Mouse (Mus musculus) MEL (cell line): Measurements from ENCODE around the gene Gm10563. TPM values are rescaled to one million over a fixed set of nuclear protein-coding genes. Genes with fewer than 3 reads are reported as not detected.

ENCODE experiments used
- DNase-seq: peaks from one replicate; pipeline ENCODE4 v3.0.0; 2011; ENCODE audit warnings: low read depth, low spot score
- H3K27ac ChIP-seq: 2 replicates; pipeline ENCODE4 v1.5.1; 2012; ENCODE audit warnings: low read depth, mild to moderate bottlenecking, control low read depth, low read length, moderate library complexity; ENCODE audit not compliant: control insufficient read depth
- H3K27me3 ChIP-seq, 2 experiments: fragments of 150-350 bp in 1 of 2; sonication (generic) in 1 of 2; 2 replicates each; pipeline ENCODE4 v1.6.1; 2012; ENCODE audit warnings: low read length in 2 of 2, mild to moderate bottlenecking in 2 of 2, improper control_type of control experiment in 1 of 2, moderate library complexity in 1 of 2; ENCODE audit not compliant: insufficient read depth in 2 of 2, control insufficient read depth in 1 of 2
- H3K36me3 ChIP-seq, 2 experiments: 2 replicates each; pipeline ENCODE4 v1.6.1; 2012 to 2014; ENCODE audit warnings: low read length in 2 of 2, improper control_type of control experiment in 1 of 2, inconsistent platforms in 1 of 2, mild to moderate bottlenecking in 1 of 2; ENCODE audit not compliant: insufficient read depth in 2 of 2, control insufficient read depth in 1 of 2
- H3K4me1 ChIP-seq, 2 experiments: fragments of 150-350 bp in 1 of 2; sonication (generic) in 1 of 2; 2 replicates each; pipeline ENCODE4 v1.6.1; 2012; ENCODE audit warnings: low read length in 2 of 2, improper control_type of control experiment in 1 of 2, mild to moderate bottlenecking in 1 of 2; ENCODE audit not compliant: insufficient read depth in 2 of 2, control insufficient read depth in 1 of 2
- H3K4me3 ChIP-seq, 2 experiments: fragments of 150-350 bp in 1 of 2; sonication (generic) in 1 of 2; 2 replicates each; pipeline ENCODE4 v1.5.1; 2012; ENCODE audit warnings: low read depth in 2 of 2, low read length in 2 of 2, mild to moderate bottlenecking in 2 of 2, moderate library complexity in 2 of 2, control low read depth in 1 of 2, improper control_type of control experiment in 1 of 2; ENCODE audit not compliant: control insufficient read depth in 1 of 2, insufficient read depth in 1 of 2
- H3K79me2 ChIP-seq: 2 replicates; pipeline ENCODE4 v1.6.1; 2012; ENCODE audit warnings: mild to moderate bottlenecking, low read length, moderate library complexity; ENCODE audit not compliant: control insufficient read depth, poor library complexity, insufficient read depth
- H3K9ac ChIP-seq: 2 replicates; pipeline ENCODE4 v1.6.1; 2012; ENCODE audit warnings: low read depth, mild to moderate bottlenecking, control low read depth, low read length, moderate library complexity; ENCODE audit not compliant: control insufficient read depth, poor library complexity, severe bottlenecking
- H3K9me3 ChIP-seq: fragments of 150-350 bp; sonication (generic); replicated peaks from 2 replicates; pipeline ENCODE4 v1.6.1; 2012; ENCODE audit warnings: mild to moderate bottlenecking, low read length, improper control_type of control experiment, moderate library complexity; ENCODE audit not compliant: insufficient read depth
- CHD2 ChIP-seq: IDR thresholded peaks from 2 replicates; pipeline ENCODE4 v1.6.1; 2011; ENCODE audit warnings: low read length, improper control_type of control experiment
- ELF1 ChIP-seq: IDR thresholded peaks from 2 replicates; pipeline ENCODE4 v1.6.1; 2014; ENCODE audit warnings: low read depth, mild to moderate bottlenecking, inconsistent platforms, low read length, improper control_type of control experiment, moderate library complexity
- ETS1 ChIP-seq: IDR thresholded peaks from 2 replicates; pipeline ENCODE4 v1.6.1; 2012; ENCODE audit warnings: low read depth, mild to moderate bottlenecking, inconsistent platforms, low read length, improper control_type of control experiment, moderate library complexity
- GABPA ChIP-seq: IDR thresholded peaks from 2 replicates; pipeline ENCODE4 v1.6.1; 2012; ENCODE audit warnings: low read depth, mild to moderate bottlenecking, inconsistent platforms, low read length, improper control_type of control experiment, moderate library complexity
- MAX ChIP-seq: IDR thresholded peaks from 2 replicates; pipeline ENCODE4 v1.6.1; 2011; ENCODE audit warnings: low read length, improper control_type of control experiment
- MXI1 ChIP-seq: IDR thresholded peaks from 2 replicates; pipeline ENCODE4 v1.6.1; 2011; ENCODE audit warnings: mild to moderate bottlenecking, low read depth, low read length, improper control_type of control experiment
- RAD21 ChIP-seq: IDR thresholded peaks from 2 replicates; pipeline ENCODE4 v1.6.1; 2011; ENCODE audit warnings: mild to moderate bottlenecking, low read depth, low read length, improper control_type of control experiment
- SMC3 ChIP-seq: IDR thresholded peaks from 2 replicates; pipeline ENCODE4 v1.6.1; 2011; ENCODE audit warnings: low read depth, low read length, improper control_type of control experiment
- polyA plus RNA-seq, 2 experiments: library from polyadenylated mRNA; stranded (reverse) in 1 of 2; unstranded in 1 of 2; fragments of >175 nt in 1 of 2; fragments of >200 nt in 1 of 2; gene quantifications; 2 replicates each; pipeline versions ENCODE4 v1.2.1 to v1.2.4; 2012; ENCODE audit warnings: low replicate concordance in 2 of 2, low read depth in 1 of 2; ENCODE audit not compliant: insufficient read length in 2 of 2, insufficient read depth in 1 of 2, missing spikeins in 1 of 2
- total RNA-seq: library from RNA; depleted of rRNA; stranded (reverse); fragments of 300-350 nt; gene quantifications from 2 replicates; pipeline ENCODE4 v1.2.3, GENCODE M21; 2012; rRNA removed

The Gm10563 gene
- total and polyA plus RNA-seq, 3 experiments, result not detected

DNA sequence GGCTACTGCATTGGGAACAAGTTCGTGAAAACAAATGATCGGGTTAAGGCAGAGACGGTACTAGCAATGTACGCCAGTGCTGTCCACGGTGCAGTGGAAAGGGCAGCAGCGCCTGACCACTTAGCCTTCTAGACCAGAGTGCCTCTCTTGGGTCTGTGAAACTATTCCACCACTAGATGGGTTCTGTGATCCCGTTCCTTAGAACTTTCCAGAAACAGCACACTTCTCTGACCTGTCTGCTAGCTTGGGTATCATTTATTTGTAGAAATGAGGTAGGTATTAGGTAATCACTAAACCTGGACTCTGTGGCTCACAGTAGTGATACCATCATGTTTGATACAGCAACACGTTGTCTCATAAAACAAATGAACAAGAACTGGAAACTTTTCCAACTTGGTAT is 78.7 kb downstream of the Gm10563 start:
- Histone ChIP-seq H3K4me1 (peaks cover 20 to 44% of the 10 kb centered on the region in 2 experiments), H3K36me3 (peaks cover 2 to 40% of the 10 kb centered on the region in 2 experiments; a peak in 3 of 4 replicates), H3K9ac (no peak overlapping the region), H3K27me3 (no peaks in the 10 kb centered on the region), H3K79me2 (peaks cover 65% of the 10 kb centered on the region), H3K4me3 (no peak overlapping the region), H3K27ac (no peak overlapping the region), H3K9me3 (no peaks in the 10 kb centered on the region)
- DNase-seq, result no peak
- no peak for TF ChIP-seq CHD2
- TF ChIP-seq ETS1, result no peak
- TF ChIP-seq ELF1, result no peak
- no peak for TF ChIP-seq RAD21
- no peak for TF ChIP-seq MXI1
- no peak for TF ChIP-seq GABPA
- TF ChIP-seq SMC3, result no peak
- TF ChIP-seq MAX, result no peak

Other genes starting within 250 kb of the Gm10563 start
- 0.42 and 0.50 TPM in 2 replicates for gene Gabrd, start 247.3 kb downstream of the Gm10563 start, total RNA-seq
- gene Gabrd, start 247.3 kb downstream of the Gm10563 start, polyA plus RNA-seq, result 1 to 10 TPM in 1 of 2 experiments, not detected in 1; 1.1 TPM
- 0.33 and 0.39 TPM in 2 replicates for gene Cfap74, start 236.2 kb downstream of the Gm10563 start, total RNA-seq
- 1 to 10 TPM in 1 of 2 experiments, not detected in 1; 1.0 TPM for gene Cfap74, start 236.2 kb downstream of the Gm10563 start, polyA plus RNA-seq
- gene Tmem52, start 176.3 kb downstream of the Gm10563 start, total RNA-seq, result not detected in 2 replicates
- gene Tmem52, start 176.3 kb downstream of the Gm10563 start, polyA plus RNA-seq, result not detected
- 78.1 and 94.7 TPM in 2 replicates for gene Gnb1, start 154.0 kb downstream of the Gm10563 start, total RNA-seq
- gene Gnb1, start 154.0 kb downstream of the Gm10563 start, polyA plus RNA-seq, result 100 to 1,000 TPM in 1 of 2 experiments, not detected in 1; 489 TPM
- 141 and 151 TPM in 2 replicates for gene Nadk, start 83.0 kb downstream of the Gm10563 start, total RNA-seq
- gene Nadk, start 83.0 kb downstream of the Gm10563 start, polyA plus RNA-seq, result 100 to 1,000 TPM in 1 of 2 experiments, 10 to 100 TPM in 1; 53.2 to 258 TPM
- 9.0 and 9.9 TPM in 2 replicates for gene Slc35e2, start 44.0 kb downstream of the Gm10563 start, total RNA-seq
- gene Slc35e2, start 44.0 kb downstream of the Gm10563 start, polyA plus RNA-seq, result 1 to 10 TPM in 1 of 2 experiments, not detected in 1; 6.4 TPM
- 47.9 and 56.6 TPM in 2 replicates for gene Cdk11b, start 20.6 kb downstream of the Gm10563 start, total RNA-seq
- 100 to 1,000 TPM; 113 to 249 TPM for gene Cdk11b, start 20.6 kb downstream of the Gm10563 start, polyA plus RNA-seq
- gene Mmp23, start 8.0 kb upstream of the Gm10563 start, total RNA-seq, result 1.6 and 1.8 TPM in 2 replicates
- gene Mmp23, start 8.0 kb upstream of the Gm10563 start, polyA plus RNA-seq, result 1 to 10 TPM in 1 of 2 experiments, not detected in 1; 2.4 TPM
- 21.4 and 27.7 TPM in 2 replicates for gene Mib2, start 23.8 kb upstream of the Gm10563 start, total RNA-seq
- gene Mib2, start 23.8 kb upstream of the Gm10563 start, polyA plus RNA-seq, result 10 to 100 TPM in 1 of 2 experiments, not detected in 1; 38.3 TPM
- 1.1 and 2.6 TPM in 2 replicates for gene Fndc10, start 48.9 kb upstream of the Gm10563 start, total RNA-seq
- 1 to 10 TPM in 1 of 2 experiments, not detected in 1; 5.9 TPM for gene Fndc10, start 48.9 kb upstream of the Gm10563 start, polyA plus RNA-seq
- gene Ssu72, start 59.4 kb upstream of the Gm10563 start, total RNA-seq, result 160 and 170 TPM in 2 replicates
- gene Ssu72, start 59.4 kb upstream of the Gm10563 start, polyA plus RNA-seq, result 100 to 1,000 TPM; 140 to 267 TPM
- 0.13 and 0.27 TPM in 2 replicates for gene Tmem240, start 89.4 kb upstream of the Gm10563 start, total RNA-seq
- gene Tmem240, start 89.4 kb upstream of the Gm10563 start, polyA plus RNA-seq, result under 1 TPM in 1 of 2 experiments, not detected in 1; 0.33 TPM
- 198 and 220 TPM in 2 replicates for gene Atad3a, start 115.7 kb upstream of the Gm10563 start, total RNA-seq
- 100 to 1,000 TPM in 1 of 2 experiments, not detected in 1; 232 TPM for gene Atad3a, start 115.7 kb upstream of the Gm10563 start, polyA plus RNA-seq
- gene Vwa1, start 129.3 kb upstream of the Gm10563 start, total RNA-seq, result 0.33 and 0.42 TPM in 2 replicates
- under 1 TPM in 1 of 2 experiments, not detected in 1; 0.33 TPM for gene Vwa1, start 129.3 kb upstream of the Gm10563 start, polyA plus RNA-seq
- 0.10 and 0.19 TPM in 2 replicates for gene Tmem88b, start 140.5 kb upstream of the Gm10563 start, total RNA-seq
- gene Tmem88b, start 140.5 kb upstream of the Gm10563 start, polyA plus RNA-seq, result under 1 TPM in 1 of 2 experiments, not detected in 1; 0.32 TPM
- 0.12 TPM in 1 of 2 replicates, not detected in the other for gene Ankrd65, start 145.0 kb upstream of the Gm10563 start, total RNA-seq
- gene Ankrd65, start 145.0 kb upstream of the Gm10563 start, polyA plus RNA-seq, result not detected
- gene Mrpl20, start 157.5 kb upstream of the Gm10563 start, total RNA-seq, result 301 and 346 TPM in 2 replicates
- 100 to 1,000 TPM in 1 of 2 experiments, not detected in 1; 336 TPM for gene Mrpl20, start 157.5 kb upstream of the Gm10563 start, polyA plus RNA-seq
- gene Ccnl2, start 167.1 kb upstream of the Gm10563 start, total RNA-seq, result 38.2 and 46.1 TPM in 2 replicates
- gene Ccnl2, start 167.1 kb upstream of the Gm10563 start, polyA plus RNA-seq, result 100 to 1,000 TPM in 1 of 2 experiments, 10 to 100 TPM in 1; 48.6 to 103 TPM
- 153 and 166 TPM in 2 replicates for gene Aurkaip1, start 185.9 kb upstream of the Gm10563 start, total RNA-seq
- 100 to 1,000 TPM in 1 of 2 experiments, not detected in 1; 203 TPM for gene Aurkaip1, start 185.9 kb upstream of the Gm10563 start, polyA plus RNA-seq
- not detected in 2 replicates for gene Mxra8, start 194.3 kb upstream of the Gm10563 start, total RNA-seq
- gene Mxra8, start 194.3 kb upstream of the Gm10563 start, polyA plus RNA-seq, result under 1 TPM in 1 of 2 experiments, not detected in 1; 0.46 TPM
- 43.4 and 56.8 TPM in 2 replicates for gene Dvl1, start 202.0 kb upstream of the Gm10563 start, total RNA-seq
- 10 to 100 TPM in 1 of 2 experiments, not detected in 1; 60.3 TPM for gene Dvl1, start 202.0 kb upstream of the Gm10563 start, polyA plus RNA-seq
- 0.52 and 0.62 TPM in 2 replicates for gene Tas1r3, start 218.0 kb upstream of the Gm10563 start, total RNA-seq
- gene Tas1r3, start 218.0 kb upstream of the Gm10563 start, polyA plus RNA-seq, result 10 to 100 TPM in 1 of 2 experiments, 1 to 10 TPM in 1; 1.1 to 54.9 TPM
- gene Cptp, start 224.0 kb upstream of the Gm10563 start, total RNA-seq, result 10.9 and 14.0 TPM in 2 replicates
- 10 to 100 TPM in 1 of 2 experiments, not detected in 1; 22.6 TPM for gene Cptp, start 224.0 kb upstream of the Gm10563 start, polyA plus RNA-seq
- 78.9 and 82.5 TPM in 2 replicates for gene Ints11, start 224.1 kb upstream of the Gm10563 start, total RNA-seq
- 10 to 100 TPM in 1 of 2 experiments, not detected in 1; 96.8 TPM for gene Ints11, start 224.1 kb upstream of the Gm10563 start, polyA plus RNA-seq
- gene Pusl1, start 246.4 kb upstream of the Gm10563 start, total RNA-seq, result 50.0 and 65.2 TPM in 2 replicates
- gene Pusl1, start 246.4 kb upstream of the Gm10563 start, polyA plus RNA-seq, result 10 to 100 TPM in 1 of 2 experiments, not detected in 1; 68.4 TPM
- gene Acap3, start 246.4 kb upstream of the Gm10563 start, total RNA-seq, result 17.6 and 24.5 TPM in 2 replicates
- 10 to 100 TPM in 1 of 2 experiments, not detected in 1; 39.1 TPM for gene Acap3, start 246.4 kb upstream of the Gm10563 start, polyA plus RNA-seq